Mouse (Mus musculus): ENCODE results near the gene C1qtnf9. TPM values are rescaled to one million over a fixed set of nuclear protein-coding genes. Genes with fewer than 3 reads are reported as not detected.

The C1qtnf9 gene
- 3.6 and 4.0 TPM in 2 replicates for polyA plus RNA-seq (2015; fragmentation: Nextera tagmentation; extraction: Ambion mirVana)

- no peak within 1 kb of the TSS for H3K4me3 ChIP-seq (replicated peaks; ENCODE audit: low read length)
- ATAC-seq (ENCODE audit: insufficient read depth, low FRiP score) = no peak
- WGBS = 68% methylated on average over 4 of the region's 4 CpGs
- no peak within 1 kb of the TSS for H3K4me2 ChIP-seq (ENCODE audit: low read depth, low read length)
- no peaks in the 10 kb centered on the region for H3K9me3 ChIP-seq (replicated peaks; ENCODE audit: control insufficient read depth, low read length)
- no peak within 1 kb of the TSS for H3K27ac ChIP-seq (ENCODE audit: low read length)
- no peaks in the 10 kb centered on the region for H3K27me3 ChIP-seq (ENCODE audit: control insufficient read depth, insufficient read depth, low read length)
- no peaks in the 10 kb centered on the region for H3K36me3 ChIP-seq (ENCODE audit: control insufficient read depth, insufficient read depth, low read length)
- no peak within 1 kb of the TSS for H3K9ac ChIP-seq (ENCODE audit: low read length)
- no peaks in the 10 kb centered on the region for H3K4me1 ChIP-seq (ENCODE audit: control insufficient read depth, insufficient read depth, low read length)
Observed at GRCm38 (mm10) chr14:60767884-60768283, at the start of gene C1qtnf9. Gene C1qtnf9, plus strand, starts transcription at chr14:60768134.

DNA sequence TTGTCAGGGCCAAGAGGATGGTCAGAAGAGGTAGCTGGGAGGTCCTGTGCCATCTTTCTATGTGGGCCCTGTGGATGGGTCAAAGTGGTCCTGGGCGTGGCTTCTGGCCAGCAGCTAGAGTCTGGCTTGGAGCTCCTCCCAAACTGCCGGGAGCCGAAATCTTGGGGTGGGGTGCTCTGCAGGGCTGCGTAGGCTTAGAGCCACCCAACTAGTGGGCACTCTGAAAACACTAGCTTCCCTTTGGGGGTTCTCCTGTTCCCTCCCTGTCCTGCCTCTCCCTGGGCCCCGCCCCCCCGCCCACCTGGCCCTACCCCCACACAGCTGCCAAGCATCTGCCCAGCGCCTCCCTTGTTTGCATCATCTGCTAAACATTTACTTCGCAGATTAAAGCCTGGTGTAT is 46.6 kb upstream of the C1qtnf9 start:
- Histone ChIP-seq H3K27ac (ENCODE audit: low read length) (peak overlapping the region; percentile 55; the same call in 1 of the 2 replicates), H3K36me3 (ENCODE audit: control insufficient read depth, insufficient read depth, low read length) (no peaks in the 10 kb centered on the region), H3K27me3 (ENCODE audit: control insufficient read depth, insufficient read depth, low read length) (no peaks in the 10 kb centered on the region), H3K9ac (ENCODE audit: low read length) (no peak overlapping the region), H3K9me3 (replicated peaks; ENCODE audit: control insufficient read depth, low read length) (no peaks in the 10 kb centered on the region), H3K4me1 (ENCODE audit: control insufficient read depth, insufficient read depth, low read length) (peaks cover 5% of the 10 kb centered on the region; the same call in 1 of the 2 replicates), H3K4me2 (ENCODE audit: low read depth, low read length) (no peak overlapping the region), H3K4me3 (replicated peaks; ENCODE audit: low read length) (no peak overlapping the region)
- WGBS = 36% methylated on average over 8 of the region's 8 CpGs
- peak; percentile 34; the same call in 1 of the 2 replicates for ATAC-seq (ENCODE audit: insufficient read depth, low FRiP score)

DNA sequence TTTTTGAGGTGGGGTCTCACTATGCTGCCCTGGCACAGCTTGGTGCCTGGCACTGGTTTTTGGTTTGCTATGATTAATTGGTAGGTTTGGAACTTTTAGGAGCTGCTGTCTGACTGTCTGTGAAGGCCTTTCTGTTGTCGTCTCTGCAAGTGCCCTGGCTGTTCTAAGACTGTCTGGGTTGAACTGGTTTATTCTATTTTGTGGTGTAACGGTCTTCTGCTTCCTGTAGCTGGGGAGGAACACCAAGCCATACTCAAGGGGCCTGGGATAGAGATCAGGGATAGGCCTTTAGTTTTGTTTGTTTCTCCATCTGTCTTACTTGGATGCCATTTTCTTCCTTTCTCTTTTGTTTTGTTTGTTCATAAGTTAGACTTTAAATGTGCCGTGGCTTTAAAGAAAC is 46.0 kb upstream of the C1qtnf9 start:
- Histone ChIP-seq H3K27ac (ENCODE audit: low read length) (peak overlapping the region; percentile 20; the same call in 1 of the 2 replicates), H3K4me3 (replicated peaks; ENCODE audit: low read length) (no peak overlapping the region), H3K4me1 (ENCODE audit: control insufficient read depth, insufficient read depth, low read length) (peaks cover 5% of the 10 kb centered on the region; the same call in 1 of the 2 replicates), H3K36me3 (ENCODE audit: control insufficient read depth, insufficient read depth, low read length) (no peaks in the 10 kb centered on the region), H3K4me2 (ENCODE audit: low read depth, low read length) (no peak overlapping the region), H3K27me3 (ENCODE audit: control insufficient read depth, insufficient read depth, low read length) (no peaks in the 10 kb centered on the region), H3K9ac (ENCODE audit: low read length) (no peak overlapping the region), H3K9me3 (replicated peaks; ENCODE audit: control insufficient read depth, low read length) (no peaks in the 10 kb centered on the region)
- 49% methylated on average over 3 of the region's 3 CpGs for WGBS
- ATAC-seq (ENCODE audit: insufficient read depth, low FRiP score) = no peak

DNA sequence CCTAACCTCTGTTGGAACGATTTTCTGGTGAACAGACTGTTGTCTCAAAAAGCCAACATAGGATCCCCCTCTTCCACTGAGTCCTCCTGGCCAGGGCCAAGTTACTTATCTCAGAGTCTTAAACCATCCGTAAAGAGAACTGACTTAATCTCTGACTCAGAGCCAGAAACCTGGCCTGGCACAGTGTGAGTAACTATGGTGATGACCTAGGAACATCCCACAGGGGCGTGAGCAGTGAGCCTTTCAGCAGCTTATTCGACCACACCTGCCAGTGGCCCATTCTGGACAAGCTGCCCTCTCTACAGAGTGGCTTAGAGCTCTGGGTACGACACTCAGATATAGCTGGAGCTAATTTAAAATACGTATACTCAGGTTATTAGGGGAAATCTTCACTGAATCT is 41.8 kb upstream of the C1qtnf9 start:
- peaks cover 5% of the 10 kb centered on the region; the same call in 1 of the 2 replicates for H3K4me1 ChIP-seq (ENCODE audit: control insufficient read depth, insufficient read depth, low read length)
- H3K9me3 ChIP-seq (replicated peaks; ENCODE audit: control insufficient read depth, low read length) = no peaks in the 10 kb centered on the region
- no peaks in the 10 kb centered on the region for H3K36me3 ChIP-seq (ENCODE audit: control insufficient read depth, insufficient read depth, low read length)
- 62% methylated on average over 6 of the region's 6 CpGs for WGBS
- H3K27ac ChIP-seq (ENCODE audit: low read length) = no peak overlapping the region
- ATAC-seq (ENCODE audit: insufficient read depth, low FRiP score) = peak; percentile 35; the same call in 1 of the 2 replicates
- no peak overlapping the region for H3K4me2 ChIP-seq (ENCODE audit: low read depth, low read length)
- H3K4me3 ChIP-seq (replicated peaks; ENCODE audit: low read length) = no peak overlapping the region
- H3K27me3 ChIP-seq (ENCODE audit: control insufficient read depth, insufficient read depth, low read length) = no peaks in the 10 kb centered on the region
- no peak overlapping the region for H3K9ac ChIP-seq (ENCODE audit: low read length)

DNA sequence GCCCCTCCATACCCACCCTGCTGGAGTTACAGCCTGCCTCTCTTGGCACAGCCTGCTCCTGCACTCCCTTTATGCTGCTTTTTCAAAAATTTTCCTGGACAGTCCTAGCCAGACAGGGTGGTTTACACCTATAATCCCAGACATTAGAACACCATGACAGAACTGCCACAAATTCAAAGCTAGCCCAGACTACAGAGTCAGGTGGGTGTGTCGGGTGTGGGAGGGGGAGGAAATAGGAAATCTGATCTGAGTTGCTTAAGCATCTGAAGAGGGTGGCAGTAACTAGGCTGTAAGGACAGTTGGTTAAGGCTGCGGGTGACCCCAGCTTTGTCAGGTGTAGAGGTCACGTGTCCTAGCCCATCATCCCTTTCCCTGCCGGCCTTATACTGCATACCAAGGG is 40.8 kb upstream of the C1qtnf9 start:
- H3K27ac ChIP-seq (ENCODE audit: low read length) = no peak overlapping the region
- WGBS = 68% methylated on average over 4 of the region's 4 CpGs
- ATAC-seq (ENCODE audit: insufficient read depth, low FRiP score) = no peak
- H3K36me3 ChIP-seq (ENCODE audit: control insufficient read depth, insufficient read depth, low read length) = no peaks in the 10 kb centered on the region
- no peaks in the 10 kb centered on the region for H3K27me3 ChIP-seq (ENCODE audit: control insufficient read depth, insufficient read depth, low read length)
- peaks cover 2% of the 10 kb centered on the region; the same call in 1 of the 2 replicates for H3K4me1 ChIP-seq (ENCODE audit: control insufficient read depth, insufficient read depth, low read length)
- H3K9ac ChIP-seq (ENCODE audit: low read length) = no peak overlapping the region
- H3K4me3 ChIP-seq (replicated peaks; ENCODE audit: low read length) = no peak overlapping the region
- H3K4me2 ChIP-seq (ENCODE audit: low read depth, low read length) = no peak overlapping the region
- H3K9me3 ChIP-seq (replicated peaks; ENCODE audit: control insufficient read depth, low read length) = no peaks in the 10 kb centered on the region

GRCm38 (mm10) chr14:60732081-60732480 is 35.9 kb upstream of the C1qtnf9 start:
- H3K36me3 ChIP-seq (ENCODE audit: control insufficient read depth, insufficient read depth, low read length) = no peaks in the 10 kb centered on the region
- H3K27ac ChIP-seq (ENCODE audit: low read length) = no peak overlapping the region
- H3K9ac ChIP-seq (ENCODE audit: low read length) = no peak overlapping the region
- H3K9me3 ChIP-seq (replicated peaks; ENCODE audit: control insufficient read depth, low read length) = no peaks in the 10 kb centered on the region
- H3K4me2 ChIP-seq (ENCODE audit: low read depth, low read length) = no peak overlapping the region
- H3K27me3 ChIP-seq (ENCODE audit: control insufficient read depth, insufficient read depth, low read length) = no peaks in the 10 kb centered on the region
- WGBS = 42% methylated on average over 6 of the region's 6 CpGs
- no peak overlapping the region for H3K4me3 ChIP-seq (replicated peaks; ENCODE audit: low read length)
- peaks cover 34% of the 10 kb centered on the region for H3K4me1 ChIP-seq (ENCODE audit: control insufficient read depth, insufficient read depth, low read length)
- no peak for ATAC-seq (ENCODE audit: insufficient read depth, low FRiP score)

GRCm38 (mm10) chr14:60732787-60733186 is 35.1 kb upstream of the C1qtnf9 start:
- Histone ChIP-seq H3K4me3 (replicated peaks; ENCODE audit: low read length) (peak overlapping the region; percentile 31), H3K4me1 (ENCODE audit: control insufficient read depth, insufficient read depth, low read length) (peaks cover 38% of the 10 kb centered on the region), H3K27ac (ENCODE audit: low read length) (peak overlapping the region; percentile 65), H3K36me3 (ENCODE audit: control insufficient read depth, insufficient read depth, low read length) (no peaks in the 10 kb centered on the region), H3K9me3 (replicated peaks; ENCODE audit: control insufficient read depth, low read length) (no peaks in the 10 kb centered on the region), H3K4me2 (ENCODE audit: low read depth, low read length) (peak overlapping the region; percentile 49), H3K9ac (ENCODE audit: low read length) (peak overlapping the region; percentile 59), H3K27me3 (ENCODE audit: control insufficient read depth, insufficient read depth, low read length) (no peaks in the 10 kb centered on the region)
- no peak for ATAC-seq (ENCODE audit: insufficient read depth, low FRiP score)
- WGBS = 8% methylated on average over 16 of the region's 16 CpGs

GRCm38 (mm10) chr14:60733706-60734105 is 34.2 kb upstream of the C1qtnf9 start:
- Histone ChIP-seq H3K27me3 (ENCODE audit: control insufficient read depth, insufficient read depth, low read length) (no peaks in the 10 kb centered on the region), H3K4me3 (replicated peaks; ENCODE audit: low read length) (peak overlapping the region; percentile 31), H3K9me3 (replicated peaks; ENCODE audit: control insufficient read depth, low read length) (no peaks in the 10 kb centered on the region), H3K27ac (ENCODE audit: low read length) (peak overlapping the region; percentile 65), H3K36me3 (ENCODE audit: control insufficient read depth, insufficient read depth, low read length) (no peaks in the 10 kb centered on the region), H3K9ac (ENCODE audit: low read length) (peak overlapping the region; percentile 11; the same call in 1 of the 2 replicates), H3K4me2 (ENCODE audit: low read depth, low read length) (peak overlapping the region; percentile 49; the same call in 1 of the 2 replicates), H3K4me1 (ENCODE audit: control insufficient read depth, insufficient read depth, low read length) (peaks cover 44% of the 10 kb centered on the region)
- no peak for ATAC-seq (ENCODE audit: insufficient read depth, low FRiP score)
- WGBS = 49% methylated on average over 4 of the region's 4 CpGs

- Histone ChIP-seq H3K27me3 (ENCODE audit: control insufficient read depth, insufficient read depth, low read length) (no peaks in the 10 kb centered on the region), H3K36me3 (ENCODE audit: control insufficient read depth, insufficient read depth, low read length) (no peaks in the 10 kb centered on the region), H3K4me3 (replicated peaks; ENCODE audit: low read length) (no peak overlapping the region), H3K4me2 (ENCODE audit: low read depth, low read length) (no peak overlapping the region), H3K9ac (ENCODE audit: low read length) (no peak overlapping the region), H3K4me1 (ENCODE audit: control insufficient read depth, insufficient read depth, low read length) (peaks cover 51% of the 10 kb centered on the region), H3K9me3 (replicated peaks; ENCODE audit: control insufficient read depth, low read length) (no peaks in the 10 kb centered on the region), H3K27ac (ENCODE audit: low read length) (no peak overlapping the region)
- 64% methylated on average over 5 of the region's 5 CpGs for whole genome bisulfite sequencing
- ATAC-seq (ENCODE audit: insufficient read depth, low FRiP score) = no peak
Observed at GRCm38 (mm10) chr14:60735206-60735605, 32.7 kb upstream of the C1qtnf9 start.
